Mouse (Mus musculus): ENCODE data around the gene Tnfrsf11a. TPM values are rescaled to one million over a fixed set of nuclear protein-coding genes. Genes with fewer than 3 reads are reported as not detected.
"Not testable (repeated sequence)": the region's sequence is repeated elsewhere in the genome, so short reads cannot be mapped to it uniquely, and the experiment has no call there.

Tnfrsf11a gene
- total and polyA plus RNA-seq, 2 experiments from 2014 or later, result 0.34 to 0.53 TPM

DNA sequence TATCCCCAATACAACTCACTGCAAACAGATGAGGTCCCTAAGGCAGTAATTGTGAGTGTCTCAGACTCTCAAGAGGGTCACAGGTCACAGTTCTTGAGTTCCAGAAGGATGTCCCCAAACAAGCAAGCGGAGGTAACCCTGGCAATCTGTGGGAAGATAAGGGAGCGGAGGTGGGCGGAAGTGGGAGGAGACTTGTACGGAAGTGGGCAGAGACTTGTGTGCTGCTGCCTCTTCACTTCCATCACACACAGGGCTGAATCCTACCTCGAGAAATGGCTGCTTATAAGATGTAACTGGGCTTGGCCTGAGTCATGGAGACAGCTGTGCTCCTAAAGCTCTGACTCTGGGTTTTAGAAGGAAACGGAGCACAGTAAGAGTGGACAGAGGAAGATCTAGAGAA lies 22.4 kb downstream of the Tnfrsf11a start:
- Histone ChIP-seq H3K27me3 (ENCODE audit: control insufficient read depth, insufficient read depth, low read length) (no peaks in the 10 kb centered on the region), H3K4me2 (ENCODE audit: low read depth, low read length) (no peak overlapping the region)

DNA sequence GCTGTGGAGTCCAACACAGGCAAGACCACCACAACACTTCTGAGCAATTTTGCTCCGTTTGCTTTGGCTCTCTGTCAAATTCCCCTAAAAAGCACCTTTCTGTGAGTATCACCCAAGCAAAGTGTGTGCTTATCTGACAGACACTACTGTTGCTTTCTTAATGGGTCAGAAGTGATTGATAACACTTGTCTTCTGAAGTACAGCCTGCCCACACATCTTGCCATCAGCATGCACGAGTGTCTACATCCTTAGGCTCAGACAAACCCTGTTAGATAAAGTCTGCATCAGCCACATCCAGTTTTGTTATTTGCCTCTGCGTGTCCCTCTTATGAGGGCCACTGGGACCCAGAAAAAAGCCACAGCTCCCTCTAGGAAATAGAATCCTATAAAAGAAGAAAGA lies 23.8 kb downstream of the Tnfrsf11a start:
- Histone ChIP-seq H3K4me3 (ENCODE audit: low read depth, low read length) (no peak overlapping the region), H3K4me2 (ENCODE audit: low read depth, low read length) (no peak overlapping the region), H3K9me3 (replicated peaks; ENCODE audit: control insufficient read depth, low read length) (no peaks in the 10 kb centered on the region), H3K36me3 (replicated peaks; ENCODE audit: control insufficient read depth, insufficient read depth, low read length) (no peaks in the 10 kb centered on the region), H3K9ac (replicated peaks; ENCODE audit: low read depth, low read length) (no peak overlapping the region), H3K27ac (ENCODE audit: low read depth) (no peak overlapping the region), H3K4me1 (ENCODE audit: control insufficient read depth, insufficient read depth) (no peaks in the 10 kb centered on the region), H3K27me3 (ENCODE audit: control insufficient read depth, insufficient read depth, low read length) (no peaks in the 10 kb centered on the region)
- DNase-seq (ENCODE audit: low spot score) (no peak), ATAC-seq (ENCODE audit: insufficient read depth, low read depth) (no peak)
- TF ChIP-seq CTCF (IDR thresholded peaks at IDR 0.05; ENCODE audit: low read depth) (no peak), EP300 (IDR thresholded peaks at IDR 0.05; ENCODE audit: low read depth) (no peak)
- 51% methylated on average over 3 of the region's 3 CpGs for WGBS

More for the DNA sequence above, 22.4 kb downstream of the Tnfrsf11a start:
- no peak for DNase-seq (ENCODE audit: low spot score)
- H3K9me3 ChIP-seq (replicated peaks; ENCODE audit: control insufficient read depth, low read length), result no peaks in the 10 kb centered on the region
- H3K9ac ChIP-seq (replicated peaks; ENCODE audit: low read depth, low read length), result no peak overlapping the region
- WGBS, result 47% methylated on average over 6 of the region's 6 CpGs
- no peaks in the 10 kb centered on the region for H3K4me1 ChIP-seq (ENCODE audit: control insufficient read depth, insufficient read depth)
- TF ChIP-seq CTCF (IDR thresholded peaks at IDR 0.05; ENCODE audit: low read depth), result no peak
- no peak overlapping the region for H3K4me3 ChIP-seq (ENCODE audit: low read depth, low read length)
- H3K27ac ChIP-seq (ENCODE audit: low read depth), result no peak overlapping the region
- no peak for ATAC-seq (ENCODE audit: insufficient read depth, low read depth)
- H3K36me3 ChIP-seq (replicated peaks; ENCODE audit: control insufficient read depth, insufficient read depth, low read length), result no peaks in the 10 kb centered on the region

DNA sequence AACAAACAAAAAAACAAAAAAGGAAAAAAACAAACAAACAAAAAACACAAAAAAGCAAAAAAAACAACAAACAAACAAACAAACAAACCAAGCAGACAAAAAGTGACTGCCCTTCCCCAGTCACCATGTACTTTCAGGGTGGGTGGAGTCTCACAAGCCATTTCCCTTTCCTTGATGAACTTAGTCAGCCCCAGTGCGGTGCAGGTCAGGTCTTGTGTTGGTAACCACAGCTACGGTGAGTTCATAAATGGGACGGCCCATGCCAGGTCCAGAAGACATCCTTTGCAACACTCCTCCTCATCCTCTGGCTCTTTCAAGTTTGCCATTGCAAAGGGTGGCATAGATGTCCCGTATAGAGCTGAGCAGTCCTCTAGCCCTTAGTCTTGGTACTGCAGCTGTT lies 25.0 kb downstream of the Tnfrsf11a start:
- WGBS, result 74% methylated on average over 4 of the region's 4 CpGs
- Histone ChIP-seq H3K4me1 (ENCODE audit: control insufficient read depth, insufficient read depth) (no peaks in the 10 kb centered on the region), H3K4me2 (ENCODE audit: low read depth, low read length) (no peak overlapping the region), H3K4me3 (ENCODE audit: low read depth, low read length) (no peak overlapping the region), H3K36me3 (replicated peaks; ENCODE audit: control insufficient read depth, insufficient read depth, low read length) (no peaks in the 10 kb centered on the region), H3K27ac (ENCODE audit: low read depth) (no peak overlapping the region), H3K9ac (replicated peaks; ENCODE audit: low read depth, low read length) (no peak overlapping the region), H3K27me3 (ENCODE audit: control insufficient read depth, insufficient read depth, low read length) (no peaks in the 10 kb centered on the region), H3K9me3 (replicated peaks; ENCODE audit: control insufficient read depth, low read length) (no peaks in the 10 kb centered on the region)
- no peak for ATAC-seq (ENCODE audit: insufficient read depth, low read depth)
- TF ChIP-seq EP300 (IDR thresholded peaks at IDR 0.05; ENCODE audit: low read depth), result no peak
- no peak for TF ChIP-seq CTCF (IDR thresholded peaks at IDR 0.05; ENCODE audit: low read depth)
- DNase-seq (ENCODE audit: low spot score), result no peak

DNA sequence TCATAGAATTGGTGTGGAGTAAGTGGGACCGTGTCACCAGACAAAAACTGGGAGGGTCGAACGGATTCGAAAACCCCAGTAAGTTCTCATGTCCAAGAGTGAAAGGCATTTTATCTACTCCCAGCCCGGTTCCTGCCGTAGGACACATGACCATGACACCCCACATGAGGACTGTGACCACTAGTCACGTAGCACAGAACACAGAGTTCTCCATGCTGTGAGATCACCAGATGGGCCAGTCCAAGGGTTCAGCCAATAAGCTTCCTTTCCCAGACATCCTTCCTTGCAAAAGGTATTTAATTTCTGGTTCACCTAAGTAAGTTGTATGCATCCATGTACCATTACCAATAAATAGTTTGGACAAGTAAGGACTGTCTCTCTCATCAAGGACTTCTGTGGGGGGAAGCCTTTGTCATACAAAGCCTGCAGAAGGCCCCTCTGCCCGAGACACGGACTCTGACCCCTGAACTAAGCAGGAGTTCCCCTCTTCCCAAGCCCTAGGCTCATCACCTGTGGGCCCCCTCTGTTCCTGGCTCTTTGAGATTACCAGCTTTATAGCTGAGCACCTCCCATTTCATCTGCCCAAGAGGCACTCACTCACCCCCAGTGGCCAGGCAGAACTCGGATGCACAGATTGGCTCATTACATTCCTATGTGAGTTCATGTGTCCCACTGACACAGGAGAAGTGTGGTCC lies 26.7 kb downstream of the Tnfrsf11a start:
- no peak overlapping the region for H3K4me3 ChIP-seq (ENCODE audit: low read depth, low read length)
- 82% methylated on average over 10 of the region's 10 CpGs for WGBS
- no peaks in the 10 kb centered on the region for H3K36me3 ChIP-seq (replicated peaks; ENCODE audit: control insufficient read depth, insufficient read depth, low read length)
- H3K9ac ChIP-seq (replicated peaks; ENCODE audit: low read depth, low read length), result no peak overlapping the region
- no peaks in the 10 kb centered on the region for H3K4me1 ChIP-seq (ENCODE audit: control insufficient read depth, insufficient read depth)
- H3K9me3 ChIP-seq (replicated peaks; ENCODE audit: control insufficient read depth, low read length), result no peaks in the 10 kb centered on the region
- no peak for ATAC-seq (ENCODE audit: insufficient read depth, low read depth)
- no peaks in the 10 kb centered on the region for H3K27me3 ChIP-seq (ENCODE audit: control insufficient read depth, insufficient read depth, low read length)
- H3K27ac ChIP-seq (ENCODE audit: low read depth), result no peak overlapping the region
- no peak overlapping the region for H3K4me2 ChIP-seq (ENCODE audit: low read depth, low read length)
- DNase-seq (ENCODE audit: low spot score), result no peak
- no peak for TF ChIP-seq EP300 (IDR thresholded peaks at IDR 0.05; ENCODE audit: low read depth)
- no peak for TF ChIP-seq CTCF (IDR thresholded peaks at IDR 0.05; ENCODE audit: low read depth)

DNA sequence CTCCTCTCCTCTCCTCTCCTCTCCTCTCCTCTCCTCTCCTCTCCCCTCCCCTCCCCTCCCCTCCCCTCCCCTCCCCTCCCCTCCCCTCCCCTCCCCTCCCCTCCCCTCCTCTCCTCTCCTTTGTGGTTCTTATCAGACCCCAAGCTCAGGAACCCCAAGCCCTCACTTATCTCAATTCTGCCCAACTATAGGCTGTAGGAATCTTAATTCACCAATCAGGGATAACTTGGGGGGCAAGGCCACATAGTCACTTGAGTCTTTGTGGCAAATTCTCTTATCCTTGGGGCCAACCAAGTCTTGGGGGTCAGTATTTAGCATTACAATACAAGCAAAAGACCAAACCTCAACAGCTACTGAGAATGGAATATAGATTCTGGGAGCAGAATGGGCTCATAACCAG lies 31.5 kb downstream of the Tnfrsf11a start:
- ATAC-seq (ENCODE audit: insufficient read depth, low read depth), result not testable (repeated sequence)

More for the DNA sequence above, 31.5 kb downstream of the Tnfrsf11a start:
- H3K9ac ChIP-seq (replicated peaks; ENCODE audit: low read depth, low read length); H3K9me3 ChIP-seq (replicated peaks; ENCODE audit: control insufficient read depth, low read length); H3K27ac ChIP-seq (ENCODE audit: low read depth); DNase-seq (ENCODE audit: low spot score); H3K36me3 ChIP-seq (replicated peaks; ENCODE audit: control insufficient read depth, insufficient read depth, low read length); H3K4me3 ChIP-seq (ENCODE audit: low read depth, low read length); H3K4me2 ChIP-seq (ENCODE audit: low read depth, low read length); H3K4me1 ChIP-seq (ENCODE audit: control insufficient read depth, insufficient read depth); H3K27me3 ChIP-seq (ENCODE audit: control insufficient read depth, insufficient read depth, low read length): not testable (repeated sequence)

Data from heart, postnatal 0 days (tissue).